Comparison of ENCODE assay signal across 8 mouse cellular contexts in the genomic region with DNA sequence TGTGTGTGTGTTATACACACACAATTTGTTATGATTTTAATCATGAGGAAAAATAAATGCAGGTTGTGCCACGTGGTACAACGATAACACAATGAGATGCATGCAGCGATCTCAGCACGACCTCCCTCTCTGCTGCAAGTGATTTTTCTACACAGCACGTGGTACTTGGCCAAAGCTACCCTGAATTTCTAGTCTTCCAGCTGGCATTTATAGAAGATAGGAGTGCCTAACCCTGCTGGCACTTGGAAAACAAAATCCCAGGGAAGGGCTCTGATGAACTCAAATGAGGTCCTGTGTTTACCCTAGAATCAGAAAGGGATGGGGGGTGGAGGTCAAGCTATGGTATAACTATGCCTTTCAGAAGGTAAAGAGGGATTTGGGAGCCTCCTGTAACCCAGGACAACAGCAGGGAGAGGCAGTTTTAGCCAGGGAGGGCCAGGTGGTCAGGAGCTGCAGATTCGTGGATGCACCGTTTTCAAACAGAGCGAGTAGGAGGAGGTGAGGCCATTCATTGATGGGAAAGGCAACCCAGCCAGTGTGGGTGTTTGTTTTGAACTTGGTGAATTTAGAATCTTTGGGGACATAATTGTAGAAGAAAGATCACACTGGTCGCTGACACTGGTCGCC. TPM values are rescaled to one million over a fixed set of nuclear protein-coding genes. Genes with fewer than 3 reads are reported as not detected.
A peak's percentile ranks its signal among the peaks of the same experiment; 100 is the strongest.
DNase-seq lines count a peak whose midpoint lies in the region; ATAC-seq and TF ChIP-seq lines count a peak whose summit lies in the region.

No protein-coding gene starts in this region.

- ATAC-seq in megakaryocyte, adult 5-6 weeks (ENCODE audit: poor library complexity, severe bottlenecking), result no peak
- ATAC-seq in limb, embryonic 15.5 days (ENCODE audit: insufficient number of reproducible peaks, low FRiP score, low TSS enrichment, low read depth), result no peak
- ATAC-seq in stomach, embryonic 15.5 days (ENCODE audit: insufficient read depth, low FRiP score, low read depth), result no peak

- H3K36me3 ChIP-seq in megakaryocyte, embryonic 14.5 days (replicated peaks; ENCODE audit: low read length), result no peaks in the 10 kb centered on the region
- H3K36me3 ChIP-seq in limb, embryonic 15.5 days, result no peaks in the 10 kb centered on the region
- no peaks in the 10 kb centered on the region for H3K36me3 ChIP-seq in stomach, embryonic 15.5 days

- H3K4me1 ChIP-seq in megakaryocyte, embryonic 14.5 days, result peaks cover 55% of the 10 kb centered on the region
- peaks cover 32% of the 10 kb centered on the region for H3K4me1 ChIP-seq in limb, embryonic 15.5 days
- H3K4me1 ChIP-seq in stomach, embryonic 15.5 days, result peaks cover 27% of the 10 kb centered on the region

- TF ChIP-seq CTCF in gastrocnemius, adult 2 months (IDR thresholded peaks at IDR 0.05), result no peak

- peak overlapping the region; percentile 94 for H3K27ac ChIP-seq in gastrocnemius, adult 2 months
- peak overlapping the region; percentile 92 for H3K27ac ChIP-seq in limb, embryonic 15.5 days
- peak overlapping the region; percentile 97 for H3K27ac ChIP-seq in stomach, embryonic 15.5 days

- intact Hi-C loops in gastrocnemius, adult 2 months (cut with DNase I), result loop anchor here (5.0 kb wide), 1 partner anchor 59 kb away; no protein-coding TSS in a partner anchor
- intact Hi-C loops in gastrocnemius, postnatal 36 days (cut with DNase I), result no loop called here

- H3K27me3 ChIP-seq in megakaryocyte, embryonic 14.5 days (replicated peaks), result peaks cover 65% of the 10 kb centered on the region
- H3K27me3 ChIP-seq in limb, embryonic 15.5 days, result no peaks in the 10 kb centered on the region
- no peaks in the 10 kb centered on the region for H3K27me3 ChIP-seq in stomach, embryonic 15.5 days (replicated peaks)

- no peak for DNase-seq in gastrocnemius, adult 2 months
- no peak for DNase-seq in gastrocnemius, postnatal 36 days
- DNase-seq in frontal cortex, postnatal 14 days (ENCODE audit: low spot score in 2 of 2), result no peak
- DNase-seq in layer of hippocampus, postnatal 14 days (ENCODE audit: low spot score in 2 of 2), result no peak

- peak overlapping the region; percentile 32; the same call in 1 of the 2 replicates for H3K4me2 ChIP-seq in limb, embryonic 15.5 days
- peak overlapping the region; percentile 58; the same call in 1 of the 2 replicates for H3K4me2 ChIP-seq in stomach, embryonic 15.5 days

- H3K4me3 ChIP-seq in gastrocnemius, adult 2 months, result peak overlapping the region; percentile 72
- peak overlapping the region; percentile 42 for H3K4me3 ChIP-seq in megakaryocyte, embryonic 14.5 days (replicated peaks)
- no peak overlapping the region for H3K4me3 ChIP-seq in limb, embryonic 15.5 days
- H3K4me3 ChIP-seq in stomach, embryonic 15.5 days (replicated peaks), result no peak overlapping the region

- 65% methylated on average over 10 of the region's 10 CpGs for WGBS in limb, embryonic 15.5 days
- WGBS in stomach, embryonic 15.5 days, result 59% methylated on average over 10 of the region's 10 CpGs

- H3K9ac ChIP-seq in limb, embryonic 15.5 days, result no peak overlapping the region
- no peak overlapping the region for H3K9ac ChIP-seq in stomach, embryonic 15.5 days

- peaks cover 7% of the 10 kb centered on the region for H3K9me3 ChIP-seq in megakaryocyte, embryonic 14.5 days
- no peaks in the 10 kb centered on the region for H3K9me3 ChIP-seq in limb, embryonic 15.5 days
- no peaks in the 10 kb centered on the region for H3K9me3 ChIP-seq in stomach, embryonic 15.5 days

RNA-seq across cellular contexts. Expression of a gene that starts 46.1 kb away (rescaled TPM):
- total RNA-seq in gastrocnemius, adult 2 months (2021), result 1 to 10 TPM; 3.5 to 3.7 TPM
- total RNA-seq in gastrocnemius, postnatal 36 days (2021), result 1 to 10 TPM; 3.1 to 3.8 TPM
- 7.0 TPM in 1 of 2 replicates, not detected in the other for polyA plus RNA-seq in megakaryocyte, embryonic 14.5 days (2012; ENCODE audit: insufficient read depth, low replicate concordance)
- total RNA-seq in megakaryocyte, adult 5-6 weeks (2015), result 5.9 and 6.6 TPM in 2 replicates
- total RNA-seq in megakaryocyte, adult 5-6 weeks (2017), result 5.6 and 6.6 TPM in 2 replicates
- 29.4 TPM in 2 replicates for polyA plus RNA-seq in limb, embryonic 15.5 days (2015; fragmentation: Nextera tagmentation; extraction: Ambion mirVana)
- polyA plus RNA-seq in stomach, embryonic 15.5 days (2015; fragmentation: Nextera tagmentation; extraction: Ambion mirVana), result 27.5 and 29.7 TPM in 2 replicates
- total RNA-seq in layer of hippocampus, postnatal 14 days (2021), result 10 to 100 TPM; 17.7 to 18.0 TPM

Comparison
In these comparisons a context has a peak if more than half of its experiments do, and no peak if none do; other contexts are left out.
1. H3K4me3 ChIP-seq: peak in gastrocnemius, adult 2 months (single experiment) and megakaryocyte, embryonic 14.5 days (single experiment); none in limb, embryonic 15.5 days (single experiment) and stomach, embryonic 15.5 days (single experiment).
2. Peak in every context shown above with its lines, with median percentiles within 50 percentile points of each other: H3K27ac ChIP-seq.